Mouse (Mus musculus): ENCODE results near the gene Mrvi1. TPM values are rescaled to one million over a fixed set of nuclear protein-coding genes. Genes with fewer than 3 reads are reported as not detected.
A peak's percentile ranks its signal among the peaks of the same experiment; 100 is the strongest.

Mrvi1 gene
- polyA plus RNA-seq, 1 experiment = 6.4 TPM

GRCm38 (mm10) chr7:110962943-110963654, 19.2 kb downstream of the Mrvi1 start:
- Histone ChIP-seq H3K27ac (ENCODE audit: insufficient read depth, low read length) (no peak overlapping the region), H3K4me3 (ENCODE audit: insufficient read depth, low read length) (no peak overlapping the region), H3K4me1 (ENCODE audit: control insufficient read depth, insufficient read depth, low read length) (no peaks in the 10 kb centered on the region)
- TF ChIP-seq CTCF (IDR thresholded peaks at IDR 0.05; ENCODE audit: borderline replicate concordance, insufficient read depth, low read length) = no peak
- no peak for TF ChIP-seq POLR2A (IDR thresholded peaks at IDR 0.05; ENCODE audit: low read depth, low read length)

GRCm38 (mm10) chr7:110962497-110962896, 19.8 kb downstream of the Mrvi1 start:
- Histone ChIP-seq H3K4me3 (ENCODE audit: insufficient read depth, low read length) (no peak overlapping the region), H3K27ac (ENCODE audit: insufficient read depth, low read length) (no peak overlapping the region), H3K4me1 (ENCODE audit: control insufficient read depth, insufficient read depth, low read length) (no peaks in the 10 kb centered on the region)
- TF ChIP-seq POLR2A (IDR thresholded peaks at IDR 0.05; ENCODE audit: low read depth, low read length) = no peak
- TF ChIP-seq CTCF (IDR thresholded peaks at IDR 0.05; ENCODE audit: borderline replicate concordance, insufficient read depth, low read length) = no peak

DNA sequence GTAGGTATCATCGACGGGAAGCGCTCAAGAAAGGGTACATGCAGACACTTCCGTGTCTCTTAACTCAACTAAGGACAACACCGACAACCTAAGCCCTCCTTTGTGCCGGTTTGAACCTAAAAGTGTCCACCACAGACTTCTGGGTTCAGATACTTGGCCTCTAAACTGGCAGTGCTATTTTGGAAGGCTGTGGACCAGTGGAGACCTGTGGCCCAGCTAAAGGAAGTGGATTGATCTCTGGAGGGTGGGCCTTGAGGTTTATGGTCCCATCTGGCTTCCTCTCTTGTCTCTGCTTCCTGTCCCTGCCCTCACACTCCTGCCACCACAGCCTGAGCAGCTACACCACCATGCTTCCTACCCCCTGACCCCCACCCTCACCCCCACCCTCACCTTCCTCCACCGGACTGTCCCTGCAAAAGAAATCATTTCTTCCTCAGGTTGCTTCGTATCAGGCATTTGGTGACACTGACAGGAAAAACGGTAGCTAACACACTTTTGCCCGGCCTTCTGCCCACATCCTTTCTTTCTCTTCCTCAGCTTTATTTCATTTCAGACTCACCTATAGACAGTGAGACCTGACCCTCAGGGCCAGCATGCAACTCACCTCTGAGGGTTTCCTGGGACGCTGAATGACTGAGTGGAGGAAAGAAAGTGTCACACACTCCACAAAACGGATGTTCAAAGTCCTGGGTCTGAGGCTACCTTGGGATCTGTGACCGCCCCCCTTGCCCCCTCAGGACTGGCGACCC, 25.7 kb downstream of the Mrvi1 start:
- no peak overlapping the region for H3K4me3 ChIP-seq (ENCODE audit: insufficient read depth, low read length)
- H3K4me1 ChIP-seq (ENCODE audit: control insufficient read depth, insufficient read depth, low read length) = 0 out of 2 replicates have a peak, but pooled peaks cover 1% of the 10 kb centered on the region
- no peak overlapping the region for H3K27ac ChIP-seq (ENCODE audit: insufficient read depth, low read length)
- TF ChIP-seq POLR2A (IDR thresholded peaks at IDR 0.05; ENCODE audit: low read depth, low read length) = no peak
- TF ChIP-seq CTCF (IDR thresholded peaks at IDR 0.05; ENCODE audit: borderline replicate concordance, insufficient read depth, low read length) = no peak

GRCm38 (mm10) chr7:110955576-110955975, 26.7 kb downstream of the Mrvi1 start:
- no peak overlapping the region for H3K27ac ChIP-seq (ENCODE audit: insufficient read depth, low read length)
- H3K4me3 ChIP-seq (ENCODE audit: insufficient read depth, low read length) = no peak overlapping the region
- peaks cover 9% of the 10 kb centered on the region for H3K4me1 ChIP-seq (ENCODE audit: control insufficient read depth, insufficient read depth, low read length)
- TF ChIP-seq CTCF (IDR thresholded peaks at IDR 0.05; ENCODE audit: borderline replicate concordance, insufficient read depth, low read length) = no peak
- TF ChIP-seq POLR2A (IDR thresholded peaks at IDR 0.05; ENCODE audit: low read depth, low read length) = no peak

DNA sequence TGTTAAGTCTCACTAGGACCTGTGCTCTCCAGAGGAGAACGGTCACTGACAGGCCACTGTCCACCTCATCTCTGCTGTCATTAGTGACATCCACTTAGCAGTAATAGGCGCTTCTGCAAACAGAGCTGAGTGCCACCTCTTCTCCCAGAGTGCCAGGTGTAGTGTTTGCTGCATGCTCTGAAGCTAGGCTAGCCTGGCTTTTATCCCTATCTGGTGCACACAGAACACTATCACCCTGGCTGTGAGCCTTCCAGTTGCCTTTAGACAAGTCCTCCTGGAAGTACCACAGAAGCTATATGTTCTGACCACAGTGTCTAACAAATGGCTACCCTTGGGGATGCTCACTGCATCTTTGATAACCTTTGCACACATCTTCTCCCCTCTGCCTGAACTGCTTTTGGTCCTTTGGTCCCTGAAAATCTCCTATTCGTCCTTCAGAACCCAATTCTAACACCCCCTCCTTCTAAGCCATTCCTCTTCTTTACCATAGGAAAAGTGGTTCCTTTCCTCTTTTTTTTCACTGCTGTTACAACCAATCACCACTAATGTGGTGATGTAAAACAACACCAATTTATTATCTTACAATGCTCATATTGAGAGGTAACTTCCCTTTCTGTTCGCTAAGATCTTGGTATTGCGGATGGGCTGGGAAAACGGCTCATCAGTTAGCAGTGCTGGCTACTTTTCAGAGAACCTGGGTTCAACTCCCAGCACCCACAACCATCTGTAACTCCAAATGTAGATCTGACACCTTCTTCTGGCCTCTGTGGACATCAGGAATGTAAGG, 28.0 kb downstream of the Mrvi1 start:
- TF ChIP-seq CTCF (IDR thresholded peaks at IDR 0.05; ENCODE audit: borderline replicate concordance, insufficient read depth, low read length) (no peak), POLR2A (IDR thresholded peaks at IDR 0.05; ENCODE audit: low read depth, low read length) (no peak)
- H3K4me3 ChIP-seq (ENCODE audit: insufficient read depth, low read length) = no peak overlapping the region
- H3K27ac ChIP-seq (ENCODE audit: insufficient read depth, low read length) = no peak overlapping the region

GRCm38 (mm10) chr7:110953210-110953609, 29.1 kb downstream of the Mrvi1 start:
- TF ChIP-seq CTCF (IDR thresholded peaks at IDR 0.05; ENCODE audit: borderline replicate concordance, insufficient read depth, low read length) (no peak), POLR2A (IDR thresholded peaks at IDR 0.05; ENCODE audit: low read depth, low read length) (no peak)
- H3K4me1 ChIP-seq (ENCODE audit: control insufficient read depth, insufficient read depth, low read length) = peaks cover 16% of the 10 kb centered on the region

More for the DNA sequence above, 28.0 kb downstream of the Mrvi1 start:
- H3K4me1 ChIP-seq (ENCODE audit: control insufficient read depth, insufficient read depth, low read length) = peaks cover 16% of the 10 kb centered on the region

GRCm38 (mm10) chr7:110950621-110950925, 31.7 kb downstream of the Mrvi1 start:
- Histone ChIP-seq H3K4me1 (ENCODE audit: control insufficient read depth, insufficient read depth, low read length) (peaks cover 16% of the 10 kb centered on the region), H3K27ac (ENCODE audit: insufficient read depth, low read length) (peak overlapping the region; percentile 61), H3K4me3 (ENCODE audit: insufficient read depth, low read length) (no peak overlapping the region)
- no peak for TF ChIP-seq CTCF (IDR thresholded peaks at IDR 0.05; ENCODE audit: borderline replicate concordance, insufficient read depth, low read length)
- TF ChIP-seq POLR2A (IDR thresholded peaks at IDR 0.05; ENCODE audit: low read depth, low read length) = no peak

More at GRCm38 (mm10) chr7:110953210-110953609, 29.1 kb downstream of the Mrvi1 start:
- Histone ChIP-seq H3K4me3 (ENCODE audit: insufficient read depth, low read length) (no peak overlapping the region), H3K27ac (ENCODE audit: insufficient read depth, low read length) (no peak overlapping the region)

GRCm38 (mm10) chr7:110949785-110950620, 32.3 kb downstream of the Mrvi1 start:
- H3K4me1 ChIP-seq (ENCODE audit: control insufficient read depth, insufficient read depth, low read length) = peaks cover 16% of the 10 kb centered on the region
- peak overlapping the region; percentile 21; the same call in 1 of the 2 replicates for H3K27ac ChIP-seq (ENCODE audit: insufficient read depth, low read length)
- H3K4me3 ChIP-seq (ENCODE audit: insufficient read depth, low read length) = no peak overlapping the region
- TF ChIP-seq CTCF (IDR thresholded peaks at IDR 0.05; ENCODE audit: borderline replicate concordance, insufficient read depth, low read length) (no peak), POLR2A (IDR thresholded peaks at IDR 0.05; ENCODE audit: low read depth, low read length) (no peak)

DNA sequence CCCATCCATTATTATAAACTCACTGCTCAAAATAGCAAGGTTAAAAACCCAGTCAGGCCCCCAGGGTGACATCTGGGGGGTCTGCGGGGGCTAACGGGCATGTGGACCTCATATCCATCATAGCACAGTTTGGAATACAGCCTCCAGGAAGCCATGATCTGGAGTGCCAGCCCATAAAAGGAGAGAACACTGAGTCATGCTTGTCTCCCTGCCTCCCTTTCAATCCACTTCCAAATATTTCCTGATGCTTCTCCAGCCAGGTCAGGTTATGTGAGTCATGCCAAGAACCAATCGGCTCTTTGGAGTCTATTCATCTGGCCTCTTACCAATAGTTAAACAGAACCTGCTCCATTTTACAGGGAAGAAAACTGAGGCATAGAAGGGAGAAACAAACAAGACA, 33.7 kb downstream of the Mrvi1 start:
- peaks cover 16% of the 10 kb centered on the region for H3K4me1 ChIP-seq (ENCODE audit: control insufficient read depth, insufficient read depth, low read length)
- no peak overlapping the region for H3K4me3 ChIP-seq (ENCODE audit: insufficient read depth, low read length)
- TF ChIP-seq CTCF (IDR thresholded peaks at IDR 0.05; ENCODE audit: borderline replicate concordance, insufficient read depth, low read length) (no peak), POLR2A (IDR thresholded peaks at IDR 0.05; ENCODE audit: low read depth, low read length) (no peak)
- H3K27ac ChIP-seq (ENCODE audit: insufficient read depth, low read length) = no peak overlapping the region

Data from embryonic fibroblast, embryonic 13.5 days (primary cell).